Mouse (Mus musculus) liver, adult 2 months (tissue): ENCODE measurements around the gene U2af1l4. TPM values are rescaled to one million over a fixed set of nuclear protein-coding genes. Genes with fewer than 3 reads are reported as not detected.

Experiments
- DNase-seq: peaks from one replicate; pipeline ENCODE4 v3.0.0-alpha.2; 2011; ENCODE audit warnings: low read depth, low spot score; ENCODE audit errors: extremely low read depth
- H3K27ac ChIP-seq: fragments of 200-500 bp; replicated peaks from 2 replicates; pipeline ENCODE4 v1.5.1; 2012; ENCODE audit warnings: low read depth, mild to moderate bottlenecking, control low read depth, inconsistent platforms, low read length; ENCODE audit not compliant: insufficient read depth
- H3K27me3 ChIP-seq: fragments of 200-500 bp; 2 replicates; pipeline ENCODE4 v1.6.1; 2012; ENCODE audit warnings: mild to moderate bottlenecking, moderate library complexity, low read length, inconsistent platforms; ENCODE audit not compliant: control insufficient read depth, insufficient read depth
- H3K36me3 ChIP-seq: fragments of 200-500 bp; 2 replicates; pipeline ENCODE4 v1.6.1; 2012; ENCODE audit warnings: low read length, inconsistent platforms; ENCODE audit not compliant: control insufficient read depth, insufficient read depth
- H3K4me1 ChIP-seq: fragments of 200-500 bp; 2 replicates; pipeline ENCODE4 v1.6.1; 2011; ENCODE audit warnings: low read length; ENCODE audit not compliant: control insufficient read depth, insufficient read depth
- H3K4me3 ChIP-seq: fragments of 200-500 bp; 2 replicates; pipeline ENCODE4 v1.5.1; 2011; ENCODE audit warnings: low read depth, mild to moderate bottlenecking, control low read depth, low read length, moderate library complexity; ENCODE audit not compliant: insufficient read depth
- H3K79me2 ChIP-seq: fragments of 200-500 bp; 2 replicates; pipeline ENCODE4 v1.6.1; 2012; ENCODE audit warnings: inconsistent platforms, mild to moderate bottlenecking, low read length, moderate library complexity; ENCODE audit not compliant: control insufficient read depth, insufficient read depth
- H3K9ac ChIP-seq: fragments of 200-500 bp; 2 replicates; pipeline ENCODE4 v1.6.1; 2012; ENCODE audit warnings: low read depth, mild to moderate bottlenecking, control low read depth, inconsistent platforms, low read length
- CTCF ChIP-seq: fragments of 200-500 bp; IDR thresholded peaks from 2 replicates; pipeline ENCODE4 v1.5.1; 2011; ENCODE audit warnings: low read depth, low read length, control low read depth
- POLR2A ChIP-seq: fragments of 200-500 bp; IDR thresholded peaks from 2 replicates; pipeline ENCODE4 v1.6.1; 2011; ENCODE audit warnings: low read length, control low read depth; ENCODE audit not compliant: insufficient read depth; ENCODE audit errors: extremely low read depth
- WGBS: fragments of 180-500 bp; shearing (Covaris S2); methylation state at CpG from one replicate; pipeline ENCODE4 v1.1.7; 2018; 5-methylcytosine and 5-hydroxymethylcytosine counted together
- polyA plus RNA-seq: library from polyadenylated mRNA; depleted of rRNA; stranded (reverse); fragments of >200 nt; gene quantifications from 2 replicates; pipeline ENCODE4 v1.2.3, GENCODE M21; 2012
- total RNA-seq: library from RNA; depleted of rRNA; stranded (reverse); fragments of >200 nt; gene quantifications from 2 replicates; pipeline ENCODE4 v1.2.3, GENCODE M21; 2014

Gene U2af1l4
- total and polyA plus RNA-seq, 2 experiments = 16.2 to 34.6 TPM

DNA sequence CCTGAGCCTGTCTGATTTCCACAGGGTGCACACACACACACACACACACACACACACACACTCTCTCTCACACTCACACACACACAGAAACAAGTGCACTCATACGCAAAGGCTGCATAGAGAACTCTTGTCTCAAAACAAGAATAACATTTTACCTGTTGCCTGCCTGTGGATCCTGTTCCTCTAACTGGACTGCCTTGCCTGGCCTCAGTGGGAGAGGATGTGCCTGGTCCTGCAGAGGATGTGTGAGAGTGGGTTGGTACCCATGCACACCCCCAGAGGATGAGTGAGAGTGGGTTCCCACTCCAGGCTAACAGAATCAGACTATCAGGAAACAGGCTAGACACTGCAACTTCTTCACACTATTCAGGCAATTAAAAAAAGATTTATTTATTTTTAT, 12.5 kb upstream of the U2af1l4 start:
- DNase-seq = no peak
- TF ChIP-seq CTCF = no peak
- no peak for TF ChIP-seq POLR2A
- 97% methylated on average over 1 of the region's 1 CpGs for WGBS
- H3K79me2 ChIP-seq = no peaks in the 10 kb centered on the region
- H3K36me3 ChIP-seq = 0 out of 2 replicates have a peak, but pooled peaks cover 2% of the 10 kb centered on the region
- no peak overlapping the region for H3K27ac ChIP-seq
- H3K4me1 ChIP-seq = peaks cover 4% of the 10 kb centered on the region; the same call in 1 of the 2 replicates
- H3K9ac ChIP-seq = no peak overlapping the region
- H3K27me3 ChIP-seq = no peaks in the 10 kb centered on the region
- H3K4me3 ChIP-seq = no peak overlapping the region

DNA sequence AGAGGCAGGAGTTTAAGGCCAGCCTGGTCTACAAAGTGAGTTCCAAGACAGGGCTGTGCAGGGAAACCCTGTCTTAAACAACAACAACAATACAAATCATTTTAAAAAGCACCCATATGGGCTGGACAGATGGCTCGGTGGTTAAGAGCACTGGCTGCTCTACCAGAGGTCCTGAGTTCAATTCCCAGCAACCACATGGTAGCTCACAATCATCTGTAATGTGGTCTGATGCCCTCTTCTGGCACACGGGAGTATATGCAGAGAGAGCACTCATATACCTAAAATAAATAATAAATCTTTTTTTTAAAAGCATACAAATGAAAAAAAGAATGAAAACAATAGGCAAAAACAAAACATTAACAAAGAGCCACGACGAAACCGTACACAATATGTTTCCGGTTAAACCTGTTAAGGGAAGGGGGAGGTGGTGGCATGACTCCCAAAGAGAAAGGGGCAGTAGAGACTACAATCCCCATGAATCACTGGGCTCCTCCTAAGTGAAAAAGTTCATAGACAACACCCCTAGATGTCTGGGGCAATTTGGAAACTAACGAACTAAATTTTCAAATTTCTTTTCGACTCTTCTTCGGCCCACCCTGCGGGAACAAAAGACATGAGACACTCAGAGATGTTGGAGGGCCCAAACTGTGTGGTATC, 11.5 kb upstream of the U2af1l4 start:
- Histone ChIP-seq H3K79me2 (no peaks in the 10 kb centered on the region), H3K4me1 (peaks cover 4% of the 10 kb centered on the region; the same call in 1 of the 2 replicates), H3K36me3 (peaks cover 5% of the 10 kb centered on the region; the same call in 1 of the 2 replicates), H3K9ac (peak overlapping the region; percentile 84), H3K27ac (peak overlapping the region; percentile 96), H3K27me3 (no peaks in the 10 kb centered on the region), H3K4me3 (peak overlapping the region; percentile 83)
- TF ChIP-seq CTCF (no peak), POLR2A (no peak)
- WGBS = 3% methylated on average over 10 of the region's 10 CpGs
- DNase-seq = no peak

DNA sequence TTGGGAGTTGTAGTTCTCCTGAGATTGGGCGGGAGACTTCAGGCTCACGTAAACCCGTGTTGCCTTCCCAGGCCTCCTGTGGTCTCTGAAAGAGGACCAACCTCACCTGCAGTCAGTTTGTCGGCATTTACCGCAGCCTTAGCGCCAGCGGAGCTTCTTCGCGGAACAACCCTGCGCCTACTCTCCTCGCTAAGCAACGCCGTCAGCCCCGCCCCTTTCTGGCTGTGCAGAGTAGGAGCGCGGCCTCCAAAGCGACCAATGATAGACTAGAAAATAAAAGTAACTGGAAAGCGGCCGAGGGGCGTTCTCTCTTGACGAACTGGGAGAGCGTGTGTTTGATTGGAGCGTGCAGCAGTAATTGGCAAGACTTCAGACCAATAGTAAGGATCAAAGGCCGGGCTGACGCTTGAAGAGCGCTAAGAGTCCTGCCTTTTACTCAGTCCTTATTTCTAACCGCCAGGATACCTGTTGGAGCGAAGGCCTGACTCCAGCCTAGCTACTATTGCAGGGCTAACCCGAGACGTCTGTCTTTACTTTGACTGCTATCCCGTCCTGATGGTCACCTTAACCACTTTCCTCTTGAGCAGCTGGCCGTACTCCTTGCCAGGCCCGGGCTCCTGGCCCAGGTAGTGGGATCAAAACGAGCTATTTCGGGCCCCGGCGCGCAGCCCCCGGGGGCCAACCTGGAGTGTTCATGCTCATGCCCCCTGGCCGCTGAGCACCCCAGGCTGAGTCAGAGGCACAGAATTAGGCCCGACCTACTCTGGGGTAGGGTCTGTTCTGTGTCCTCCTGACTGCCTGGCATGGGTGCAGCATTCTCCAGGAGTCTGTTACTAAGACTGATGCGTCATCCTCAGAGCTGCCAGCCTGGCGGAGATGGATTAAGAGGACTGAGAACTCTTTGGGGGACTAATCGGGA, 10.7 kb upstream of the U2af1l4 start, which contains the start of the genes Hspb6 and Proser3:
Gene Hspb6, plus strand, starts transcription at position 77 of the 919 bp plus-strand sequence.
Gene Proser3, minus strand, starts transcription at position 198 of the 919 bp plus-strand sequence.
- Histone ChIP-seq H3K9ac (peak within 1 kb of the TSS; percentile 84), H3K36me3 (peaks cover 5% of the 10 kb centered on the region; the same call in 1 of the 2 replicates), H3K4me1 (peaks cover 4% of the 10 kb centered on the region; the same call in 1 of the 2 replicates), H3K27me3 (no peaks in the 10 kb centered on the region), H3K4me3 (peak within 1 kb of the TSS; percentile 83), H3K27ac (peak within 1 kb of the TSS; percentile 96), H3K79me2 (no peaks in the 10 kb centered on the region)
- DNase-seq = peak; percentile 99
- WGBS = under 1% methylated on average over 44 of the region's 44 CpGs
- TF ChIP-seq POLR2A (peak; percentile 72; the same call in 1 of the 2 replicates), CTCF (no peak)

DNA sequence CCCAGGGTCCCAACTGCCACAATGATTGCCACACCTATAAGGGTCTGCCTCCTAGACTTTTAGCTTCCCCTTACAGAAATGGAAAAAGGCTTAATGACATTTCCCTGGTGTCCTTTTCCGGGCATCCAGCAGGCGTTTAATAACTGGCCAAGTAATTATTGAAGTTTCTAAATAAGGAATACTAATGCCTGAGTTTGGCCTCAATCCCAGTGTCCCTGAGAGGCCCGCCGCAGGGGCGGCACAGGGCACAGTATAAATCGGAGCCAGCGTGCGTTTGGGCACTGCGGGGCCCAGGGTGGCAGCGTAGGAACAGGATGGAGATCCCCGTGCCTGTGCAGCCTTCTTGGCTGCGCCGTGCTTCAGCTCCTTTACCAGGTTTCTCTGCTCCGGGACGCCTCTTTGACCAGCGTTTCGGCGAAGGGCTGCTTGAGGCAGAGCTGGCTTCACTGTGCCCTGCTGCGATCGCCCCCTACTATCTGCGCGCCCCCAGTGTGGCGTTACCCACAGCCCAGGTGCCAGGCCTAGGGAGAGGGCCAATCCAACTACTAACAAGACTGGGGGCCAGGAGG, 10.0 kb upstream of the U2af1l4 start:
- Histone ChIP-seq H3K79me2 (no peaks in the 10 kb centered on the region), H3K36me3 (peaks cover 5% of the 10 kb centered on the region; the same call in 1 of the 2 replicates), H3K27me3 (no peaks in the 10 kb centered on the region), H3K4me1 (peaks cover 5% of the 10 kb centered on the region; the same call in 1 of the 2 replicates), H3K4me3 (peak overlapping the region; percentile 69), H3K9ac (peak overlapping the region; percentile 84), H3K27ac (peak overlapping the region; percentile 91)
- WGBS = 1% methylated on average over 23 of the region's 23 CpGs
- peak; percentile 65 for DNase-seq
- TF ChIP-seq CTCF = no peak
- peak; percentile 65; the same call in 1 of the 2 replicates for TF ChIP-seq POLR2A

DNA sequence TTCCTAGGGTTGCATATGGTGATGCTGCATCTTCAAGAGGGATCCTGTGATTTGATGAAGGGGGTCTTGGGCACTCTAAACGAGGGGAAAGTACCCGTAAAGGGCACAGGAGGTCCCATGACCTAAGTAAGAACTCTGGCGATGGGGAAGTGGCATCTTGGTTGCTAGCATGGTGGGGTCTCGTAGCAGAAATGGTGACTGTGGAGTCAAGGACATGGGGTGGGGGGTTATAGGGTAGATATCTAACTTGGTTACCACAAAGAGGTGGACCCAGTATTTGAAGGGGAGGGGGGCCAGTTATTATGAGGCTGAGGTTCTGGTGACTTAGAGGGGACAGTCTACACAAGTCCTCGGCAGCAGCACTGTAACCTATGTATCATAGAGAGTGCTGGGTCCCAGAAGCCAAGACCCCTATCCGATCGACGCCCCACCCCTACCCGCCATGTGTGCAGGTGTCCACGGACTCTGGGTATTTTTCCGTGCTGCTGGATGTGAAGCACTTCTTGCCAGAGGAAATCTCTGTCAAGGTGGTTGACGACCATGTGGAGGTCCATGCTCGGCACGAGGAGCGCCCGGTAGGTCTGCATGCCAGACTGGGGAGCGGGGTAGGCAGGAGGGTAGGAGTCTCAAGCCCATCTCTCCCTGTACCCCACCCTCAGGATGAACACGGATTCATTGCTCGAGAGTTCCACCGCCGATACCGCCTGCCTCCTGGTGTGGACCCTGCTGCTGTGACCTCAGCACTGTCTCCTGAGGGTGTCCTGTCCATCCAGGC, 9.1 kb upstream of the U2af1l4 start:
- WGBS = 88% methylated on average over 22 of the region's 22 CpGs
- TF ChIP-seq CTCF (no peak), POLR2A (no peak)
- Histone ChIP-seq H3K4me3 (no peak overlapping the region), H3K4me1 (peaks cover 9% of the 10 kb centered on the region; the same call in 1 of the 2 replicates), H3K9ac (0 out of 2 replicates have a peak overlapping the region, but pooled peaks have one; percentile 84), H3K27me3 (no peaks in the 10 kb centered on the region), H3K27ac (no peak overlapping the region), H3K79me2 (no peaks in the 10 kb centered on the region), H3K36me3 (peaks cover 5% of the 10 kb centered on the region; the same call in 1 of the 2 replicates)
- no peak for DNase-seq
